Mouse (Mus musculus) left cerebral cortex, postnatal 25 days (tissue): ENCODE data around the gene Bola1. TPM values are rescaled to one million over a fixed set of nuclear protein-coding genes. Genes with fewer than 3 reads are reported as not detected.
"Not testable (repeated sequence)": the region's sequence is repeated elsewhere in the genome, so short reads cannot be mapped to it uniquely, and the experiment has no call there.

Experiments used
- DNase-seq, 2 experiments: peaks; one replicate each; pipeline ENCODE4 v3.0.0; 2022; ENCODE audit warnings: low spot score in 2 of 2, mixed read lengths in 1 of 2
- intact Hi-C: fragments of 180-260 bp; cut with DNase I; formaldehyde crosslinking; loops from one replicate; pipeline ENCODE4 v1.15.1; 2025
- total RNA-seq, 2 experiments: library from RNA; stranded (reverse); gene quantifications; 2 replicates each; pipeline ENCODE4 v1.2.3; 2021

Gene Bola1
- total RNA-seq, 2 experiments from 2014 or later = 15.6 to 16.9 TPM

- intact Hi-C loops = no loop called here
- no peak for DNase-seq
These were observed 11.6 kb upstream of the Bola1 start for GRCm38 (mm10) chr3:96230910-96231757.

- DNase-seq = no peak
- intact Hi-C loops = no loop called here
These were observed 10.9 kb upstream of the Bola1 start for GRCm38 (mm10) chr3:96230404-96230803.

- DNase-seq = no peak
- intact Hi-C loops = no loop called here
These were observed 9.3 kb upstream of the Bola1 start for GRCm38 (mm10) chr3:96228828-96229227.

- DNase-seq = no peak
- intact Hi-C loops = no loop called here
These were observed 7.5 kb upstream of the Bola1 start for GRCm38 (mm10) chr3:96226695-96227648.

GRCm38 (mm10) chr3:96225421-96225820, 5.9 kb upstream of the Bola1 start:
- DNase-seq = no peak
- intact Hi-C loops = no loop called here

- DNase-seq = peak in 1 of 2 experiments; percentile 19
- intact Hi-C loops = no loop called here
These were observed 3.3 kb upstream of the Bola1 start for GRCm38 (mm10) chr3:96222774-96223173.

- intact Hi-C loops = loop anchor here (2.0 kb wide), 1 partner anchor 41 kb away; the partner anchor contains the start of gene Hist2h4
- no peak for DNase-seq
These were observed 2.1 kb upstream of the Bola1 start for GRCm38 (mm10) chr3:96221640-96222038.

GRCm38 (mm10) chr3:96220765-96221639, 1.5 kb upstream of the Bola1 start, which contains the start of the genes Hist2h2ac and Hist2h2be:
Hist2h2ac (minus strand) TSS chr3:96220880.
Hist2h2be (plus strand) TSS chr3:96221119.
- intact Hi-C loops = loop anchor here (2.0 kb wide), 1 partner anchor 42 kb away; the partner anchor contains the start of gene Hist2h4
- peak; percentile 87 to 96 for DNase-seq

- not testable (repeated sequence) for DNase-seq
- intact Hi-C loops = loop anchor here (2.0 kb wide), 1 partner anchor 43 kb away; the partner anchor contains the start of gene Hist2h4
These were observed 739 bp upstream of the Bola1 start for GRCm38 (mm10) chr3:96220131-96220764.

- intact Hi-C loops = loop anchor here (5.0 kb wide), 1 partner anchor 147 kb away; no protein-coding TSS in a partner anchor
- DNase-seq = peak in 1 of 2 experiments; percentile 48
These were observed 293 bp downstream of the Bola1 start for GRCm38 (mm10) chr3:96219191-96219641.

GRCm38 (mm10) chr3:96209242-96209641, 10.3 kb downstream of the Bola1 start:
- DNase-seq = no peak
- intact Hi-C loops = no loop called here

- intact Hi-C loops = no loop called here
- no peak for DNase-seq
These were observed 11.7 kb downstream of the Bola1 start for GRCm38 (mm10) chr3:96207819-96208218.

- DNase-seq = no peak
- intact Hi-C loops = no loop called here
These were observed 19.8 kb downstream of the Bola1 start for GRCm38 (mm10) chr3:96199731-96200130.

- DNase-seq, intact Hi-C loops: not testable (repeated sequence)
These were observed 20.8 kb downstream of the Bola1 start for GRCm38 (mm10) chr3:96198601-96199251.

- intact Hi-C loops = no loop called here
- no peak for DNase-seq
These were observed 21.3 kb downstream of the Bola1 start for GRCm38 (mm10) chr3:96198181-96198580.

GRCm38 (mm10) chr3:96197129-96197749, 22.3 kb downstream of the Bola1 start:
- peak; percentile 92 to 98 for DNase-seq
- intact Hi-C loops = no loop called here

- intact Hi-C loops = no loop called here
- DNase-seq = peak in 1 of 2 experiments; percentile 38
These were observed 22.9 kb downstream of the Bola1 start for GRCm38 (mm10) chr3:96196437-96197128.
